Mouse (Mus musculus): ENCODE results near the gene Det1. TPM values are rescaled to one million over a fixed set of nuclear protein-coding genes. Genes with fewer than 3 reads are reported as not detected.

The Det1 gene
- polyA plus RNA-seq, 1 experiment from 2014 or later: 11.2 TPM

GRCm38 (mm10) chr7:78881607-78882468 is 34.8 kb upstream of the Det1 start:
- TF ChIP-seq CTCF (IDR thresholded peaks at IDR 0.05; ENCODE audit: low read depth): no peak
- ATAC-seq: no peak
- H3K27ac ChIP-seq (ENCODE audit: low read depth, low read length): no peak overlapping the region
- H3K9ac ChIP-seq (ENCODE audit: low read depth, low read length): no peak overlapping the region
- WGBS: 17% methylated on average over 16 of the region's 16 CpGs
- no peaks in the 10 kb centered on the region for H3K4me1 ChIP-seq (replicated peaks; ENCODE audit: control insufficient read depth, insufficient read depth, low read length)
- H3K36me3 ChIP-seq (ENCODE audit: control insufficient read depth, insufficient read depth): no peaks in the 10 kb centered on the region
- H3K9me3 ChIP-seq (ENCODE audit: control insufficient read depth): no peaks in the 10 kb centered on the region
- H3K4me3 ChIP-seq (ENCODE audit: low read depth, low read length): 0 out of 2 replicates have a peak overlapping the region, but pooled peaks have one; percentile 14
- peak overlapping the region; percentile 43 for H3K4me2 ChIP-seq (replicated peaks; ENCODE audit: low read depth)
- H3K27me3 ChIP-seq (replicated peaks; ENCODE audit: control insufficient read depth, insufficient read depth, low read length): peaks cover 47% of the 10 kb centered on the region

DNA sequence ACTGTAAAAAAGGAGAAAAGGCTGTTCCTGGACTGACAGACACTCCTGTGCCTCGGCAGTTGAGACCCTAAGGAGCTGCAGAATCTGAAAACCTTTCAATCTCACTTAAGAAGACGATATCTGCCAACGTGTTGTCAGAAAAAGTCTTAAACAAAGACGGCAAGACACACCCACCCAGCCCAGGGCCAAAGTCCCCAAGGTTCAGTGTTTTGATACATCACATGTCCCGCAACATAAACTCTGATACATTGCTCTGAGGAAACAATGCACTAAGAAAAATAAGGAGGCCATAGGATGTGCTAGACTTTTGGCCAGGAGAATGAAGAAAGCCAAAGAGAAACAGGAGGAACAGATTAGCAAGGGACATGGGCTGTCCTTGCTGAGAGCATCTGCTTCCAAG is 25.8 kb upstream of the Det1 start:
- peak; percentile 89 for ATAC-seq

GRCm38 (mm10) chr7:78872366-78872765 is 25.3 kb upstream of the Det1 start:
- no peak overlapping the region for H3K27ac ChIP-seq (ENCODE audit: low read depth, low read length)
- no peak for TF ChIP-seq CTCF (IDR thresholded peaks at IDR 0.05; ENCODE audit: low read depth)
- no peak overlapping the region for H3K4me3 ChIP-seq (ENCODE audit: low read depth, low read length)
- H3K9ac ChIP-seq (ENCODE audit: low read depth, low read length): no peak overlapping the region
- no peaks in the 10 kb centered on the region for H3K9me3 ChIP-seq (ENCODE audit: control insufficient read depth)
- no peak overlapping the region for H3K4me2 ChIP-seq (replicated peaks; ENCODE audit: low read depth)
- no peaks in the 10 kb centered on the region for H3K36me3 ChIP-seq (ENCODE audit: control insufficient read depth, insufficient read depth)
- ATAC-seq: peak; percentile 17; the same call in 1 of the 2 replicates
- H3K4me1 ChIP-seq (replicated peaks; ENCODE audit: control insufficient read depth, insufficient read depth, low read length): no peaks in the 10 kb centered on the region
- no peaks in the 10 kb centered on the region for H3K27me3 ChIP-seq (replicated peaks; ENCODE audit: control insufficient read depth, insufficient read depth, low read length)
- WGBS: 75% methylated on average over 6 of the region's 6 CpGs

More for the DNA sequence above, 25.8 kb upstream of the Det1 start:
- H3K27ac ChIP-seq (ENCODE audit: low read depth, low read length): no peak overlapping the region
- no peaks in the 10 kb centered on the region for H3K36me3 ChIP-seq (ENCODE audit: control insufficient read depth, insufficient read depth)
- H3K4me1 ChIP-seq (replicated peaks; ENCODE audit: control insufficient read depth, insufficient read depth, low read length): no peaks in the 10 kb centered on the region
- H3K9me3 ChIP-seq (ENCODE audit: control insufficient read depth): no peaks in the 10 kb centered on the region
- H3K4me3 ChIP-seq (ENCODE audit: low read depth, low read length): no peak overlapping the region
- no peaks in the 10 kb centered on the region for H3K27me3 ChIP-seq (replicated peaks; ENCODE audit: control insufficient read depth, insufficient read depth, low read length)
- no peak for TF ChIP-seq CTCF (IDR thresholded peaks at IDR 0.05; ENCODE audit: low read depth)
- WGBS: 41% methylated on average over 5 of the region's 5 CpGs
- 0 out of 2 replicates have a peak overlapping the region, but pooled peaks have one; percentile 7 for H3K4me2 ChIP-seq (replicated peaks; ENCODE audit: low read depth)
- no peak overlapping the region for H3K9ac ChIP-seq (ENCODE audit: low read depth, low read length)

- Histone ChIP-seq H3K9ac (ENCODE audit: low read depth, low read length) (no peak overlapping the region), H3K36me3 (ENCODE audit: control insufficient read depth, insufficient read depth) (no peaks in the 10 kb centered on the region), H3K9me3 (ENCODE audit: control insufficient read depth) (no peaks in the 10 kb centered on the region), H3K4me3 (ENCODE audit: low read depth, low read length) (no peak overlapping the region), H3K4me1 (replicated peaks; ENCODE audit: control insufficient read depth, insufficient read depth, low read length) (0 out of 2 replicates have a peak, but pooled peaks cover 5% of the 10 kb centered on the region), H3K27ac (ENCODE audit: low read depth, low read length) (no peak overlapping the region), H3K27me3 (replicated peaks; ENCODE audit: control insufficient read depth, insufficient read depth, low read length) (no peaks in the 10 kb centered on the region), H3K4me2 (replicated peaks; ENCODE audit: low read depth) (no peak overlapping the region)
- no peak for TF ChIP-seq CTCF (IDR thresholded peaks at IDR 0.05; ENCODE audit: low read depth)
- 54% methylated on average over 5 of the region's 5 CpGs for WGBS
- ATAC-seq: no peak
Measured at GRCm38 (mm10) chr7:78868731-78869130, 21.7 kb upstream of the Det1 start.

GRCm38 (mm10) chr7:78865212-78865949 is 18.3 kb upstream of the Det1 start:
- Histone ChIP-seq H3K4me3 (ENCODE audit: low read depth, low read length) (no peak overlapping the region), H3K9ac (ENCODE audit: low read depth, low read length) (no peak overlapping the region), H3K9me3 (ENCODE audit: control insufficient read depth) (no peaks in the 10 kb centered on the region), H3K36me3 (ENCODE audit: control insufficient read depth, insufficient read depth) (no peaks in the 10 kb centered on the region), H3K27me3 (replicated peaks; ENCODE audit: control insufficient read depth, insufficient read depth, low read length) (no peaks in the 10 kb centered on the region), H3K4me2 (replicated peaks; ENCODE audit: low read depth) (no peak overlapping the region), H3K27ac (ENCODE audit: low read depth, low read length) (no peak overlapping the region), H3K4me1 (replicated peaks; ENCODE audit: control insufficient read depth, insufficient read depth, low read length) (0 out of 2 replicates have a peak, but pooled peaks cover 5% of the 10 kb centered on the region)
- TF ChIP-seq CTCF (IDR thresholded peaks at IDR 0.05; ENCODE audit: low read depth): no peak
- 0 out of 2 replicates have a peak, but pooled peaks have one; percentile 20 for ATAC-seq
- WGBS: 32% methylated on average over 12 of the region's 12 CpGs

- TF ChIP-seq CTCF (IDR thresholded peaks at IDR 0.05; ENCODE audit: low read depth): no peak
- H3K9me3 ChIP-seq (ENCODE audit: control insufficient read depth): no peaks in the 10 kb centered on the region
- no peak overlapping the region for H3K9ac ChIP-seq (ENCODE audit: low read depth, low read length)
- H3K4me3 ChIP-seq (ENCODE audit: low read depth, low read length): no peak overlapping the region
- H3K27ac ChIP-seq (ENCODE audit: low read depth, low read length): peak overlapping the region; percentile 65; the same call in 1 of the 2 replicates
- H3K27me3 ChIP-seq (replicated peaks; ENCODE audit: control insufficient read depth, insufficient read depth, low read length): no peaks in the 10 kb centered on the region
- no peak overlapping the region for H3K4me2 ChIP-seq (replicated peaks; ENCODE audit: low read depth)
- H3K4me1 ChIP-seq (replicated peaks; ENCODE audit: control insufficient read depth, insufficient read depth, low read length): 0 out of 2 replicates have a peak, but pooled peaks cover 5% of the 10 kb centered on the region
- 27% methylated on average over 4 of the region's 4 CpGs for WGBS
- ATAC-seq: peak; percentile 79
- H3K36me3 ChIP-seq (ENCODE audit: control insufficient read depth, insufficient read depth): no peaks in the 10 kb centered on the region
Measured at GRCm38 (mm10) chr7:78864446-78864802, 17.4 kb upstream of the Det1 start.

All from intestine, postnatal 0 days (tissue).